Mouse (Mus musculus): ENCODE measurements at regions not wholly inside any gene's neighbourhood (a gene's known extent, or its start where the extent isn't known, plus 50 kb on each side); places are given as distances from the start of the nearest gene placed in this dataset.

DNA sequence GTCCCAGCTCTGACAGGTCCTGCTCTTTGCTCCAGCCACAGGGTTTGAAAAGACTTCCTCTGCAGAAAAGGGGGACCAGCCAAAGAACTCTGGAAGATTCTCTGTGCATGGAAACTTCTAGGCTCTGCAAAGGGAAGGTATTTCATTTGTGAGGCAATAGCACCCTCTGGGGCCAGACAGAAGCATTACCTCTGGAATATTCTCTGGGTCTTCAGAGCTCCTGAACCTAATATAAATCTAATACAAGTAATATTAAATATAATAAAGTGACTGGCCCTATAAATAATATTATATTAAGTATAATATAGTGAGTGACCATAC is 109.4 kb upstream of the Gm14444 start:
- no peak for TF ChIP-seq CTCF (IDR thresholded peaks at IDR 0.05; ENCODE audit: control insufficient read depth, insufficient read depth, low read length)
- TF ChIP-seq POLR2A (IDR thresholded peaks at IDR 0.05; ENCODE audit: borderline replicate concordance, control insufficient read depth, low read depth, low read length), result no peak

Measured in bone marrow, adult 2 months (tissue).